Mouse (Mus musculus) liver, adult 2 months (tissue): ENCODE data around the gene 5730596B20Rik. TPM values are rescaled to one million over a fixed set of nuclear protein-coding genes. Genes with fewer than 3 reads are reported as not detected.

Experiments
- DNase-seq: peaks from one replicate; pipeline ENCODE4 v3.0.0-alpha.2; 2011; ENCODE audit warnings: low read depth, low spot score; ENCODE audit errors: extremely low read depth
- H3K27ac ChIP-seq: fragments of 200-500 bp; replicated peaks from 2 replicates; pipeline ENCODE4 v1.5.1; 2012; ENCODE audit warnings: low read depth, mild to moderate bottlenecking, control low read depth, inconsistent platforms, low read length; ENCODE audit not compliant: insufficient read depth
- H3K27me3 ChIP-seq: fragments of 200-500 bp; 2 replicates; pipeline ENCODE4 v1.6.1; 2012; ENCODE audit warnings: mild to moderate bottlenecking, moderate library complexity, low read length, inconsistent platforms; ENCODE audit not compliant: control insufficient read depth, insufficient read depth
- H3K36me3 ChIP-seq: fragments of 200-500 bp; 2 replicates; pipeline ENCODE4 v1.6.1; 2012; ENCODE audit warnings: low read length, inconsistent platforms; ENCODE audit not compliant: control insufficient read depth, insufficient read depth
- H3K4me1 ChIP-seq: fragments of 200-500 bp; 2 replicates; pipeline ENCODE4 v1.6.1; 2011; ENCODE audit warnings: low read length; ENCODE audit not compliant: control insufficient read depth, insufficient read depth
- H3K4me3 ChIP-seq: fragments of 200-500 bp; 2 replicates; pipeline ENCODE4 v1.5.1; 2011; ENCODE audit warnings: low read depth, mild to moderate bottlenecking, control low read depth, low read length, moderate library complexity; ENCODE audit not compliant: insufficient read depth
- H3K79me2 ChIP-seq: fragments of 200-500 bp; 2 replicates; pipeline ENCODE4 v1.6.1; 2012; ENCODE audit warnings: inconsistent platforms, mild to moderate bottlenecking, low read length, moderate library complexity; ENCODE audit not compliant: control insufficient read depth, insufficient read depth
- H3K9ac ChIP-seq: fragments of 200-500 bp; 2 replicates; pipeline ENCODE4 v1.6.1; 2012; ENCODE audit warnings: low read depth, mild to moderate bottlenecking, control low read depth, inconsistent platforms, low read length
- CTCF ChIP-seq: fragments of 200-500 bp; IDR thresholded peaks from 2 replicates; pipeline ENCODE4 v1.5.1; 2011; ENCODE audit warnings: low read depth, low read length, control low read depth
- POLR2A ChIP-seq: fragments of 200-500 bp; IDR thresholded peaks from 2 replicates; pipeline ENCODE4 v1.6.1; 2011; ENCODE audit warnings: low read length, control low read depth; ENCODE audit not compliant: insufficient read depth; ENCODE audit errors: extremely low read depth
- WGBS: fragments of 180-500 bp; shearing (Covaris S2); methylation state at CpG from one replicate; pipeline ENCODE4 v1.1.7; 2018; 5-methylcytosine and 5-hydroxymethylcytosine counted together
- polyA plus RNA-seq: library from polyadenylated mRNA; depleted of rRNA; stranded (reverse); fragments of >200 nt; gene quantifications from 2 replicates; pipeline ENCODE4 v1.2.3, GENCODE M21; 2012
- total RNA-seq: library from RNA; depleted of rRNA; stranded (reverse); fragments of >200 nt; gene quantifications from 2 replicates; pipeline ENCODE4 v1.2.3, GENCODE M21; 2014

5730596B20Rik gene
- total and polyA plus RNA-seq, 2 experiments = 0.02 to 0.09 TPM

GRCm38 (mm10) chr6:52176391-52176790 is 907 bp upstream of the 5730596B20Rik start:
- Histone ChIP-seq H3K4me3 (peak overlapping the region; percentile 45), H3K79me2 (no peaks in the 10 kb centered on the region), H3K36me3 (no peaks in the 10 kb centered on the region), H3K9ac (peak overlapping the region; percentile 31), H3K27me3 (peaks cover 8% of the 10 kb centered on the region; the same call in 1 of the 2 replicates), H3K27ac (peak overlapping the region; percentile 53), H3K4me1 (no peaks in the 10 kb centered on the region)
- 11% methylated on average over 6 of the region's 6 CpGs for WGBS
- no peak for DNase-seq
- TF ChIP-seq POLR2A (no peak), CTCF (no peak)

- Histone ChIP-seq H3K9ac (no peak overlapping the region), H3K36me3 (no peaks in the 10 kb centered on the region), H3K27ac (no peak overlapping the region), H3K79me2 (no peaks in the 10 kb centered on the region), H3K27me3 (peaks cover 8% of the 10 kb centered on the region; the same call in 1 of the 2 replicates), H3K4me3 (no peak overlapping the region), H3K4me1 (no peaks in the 10 kb centered on the region)
- TF ChIP-seq POLR2A = no peak
- TF ChIP-seq CTCF = no peak
- no peak for DNase-seq
- WGBS = 20% methylated on average over 9 of the region's 9 CpGs
Measured at GRCm38 (mm10) chr6:52177806-52178205, 508 bp downstream of the 5730596B20Rik start.

GRCm38 (mm10) chr6:52178918-52179665 is 1.8 kb downstream of the 5730596B20Rik start:
- Histone ChIP-seq H3K9ac (no peak overlapping the region), H3K27ac (no peak overlapping the region), H3K36me3 (no peaks in the 10 kb centered on the region), H3K4me3 (no peak overlapping the region), H3K27me3 (peaks cover 12% of the 10 kb centered on the region), H3K4me1 (no peaks in the 10 kb centered on the region), H3K79me2 (no peaks in the 10 kb centered on the region)
- WGBS = 28% methylated on average over 4 of the region's 4 CpGs
- TF ChIP-seq CTCF (no peak), POLR2A (no peak)
- DNase-seq = no peak

- TF ChIP-seq CTCF = no peak
- TF ChIP-seq POLR2A = no peak
- Histone ChIP-seq H3K79me2 (no peaks in the 10 kb centered on the region), H3K4me3 (no peak overlapping the region), H3K36me3 (no peaks in the 10 kb centered on the region), H3K27me3 (peaks cover 16% of the 10 kb centered on the region), H3K27ac (no peak overlapping the region), H3K4me1 (no peaks in the 10 kb centered on the region), H3K9ac (no peak overlapping the region)
- DNase-seq = no peak
- WGBS = 21% methylated on average over 10 of the region's 10 CpGs
Measured at GRCm38 (mm10) chr6:52179690-52180089, 2.4 kb downstream of the 5730596B20Rik start.

- no peak for TF ChIP-seq POLR2A
- TF ChIP-seq CTCF = no peak
- H3K79me2 ChIP-seq = no peaks in the 10 kb centered on the region
- H3K4me1 ChIP-seq = no peaks in the 10 kb centered on the region
- no peaks in the 10 kb centered on the region for H3K36me3 ChIP-seq
- WGBS = 46% methylated on average over 11 of the region's 11 CpGs
- H3K27ac ChIP-seq = no peak overlapping the region
- no peak for DNase-seq
- peaks cover 17% of the 10 kb centered on the region for H3K27me3 ChIP-seq
- no peak overlapping the region for H3K4me3 ChIP-seq
- no peak overlapping the region for H3K9ac ChIP-seq
Measured at GRCm38 (mm10) chr6:52180213-52180710, 3.0 kb downstream of the 5730596B20Rik start.

GRCm38 (mm10) chr6:52180726-52181125 is 3.4 kb downstream of the 5730596B20Rik start:
- Histone ChIP-seq H3K79me2 (no peaks in the 10 kb centered on the region), H3K36me3 (no peaks in the 10 kb centered on the region), H3K27ac (no peak overlapping the region), H3K4me1 (no peaks in the 10 kb centered on the region), H3K9ac (no peak overlapping the region), H3K27me3 (peaks cover 19% of the 10 kb centered on the region), H3K4me3 (no peak overlapping the region)
- TF ChIP-seq POLR2A = no peak
- no peak for TF ChIP-seq CTCF
- 66% methylated on average over 3 of the region's 3 CpGs for whole genome bisulfite sequencing
- no peak for DNase-seq
